In genomic region chr16:18948941-18949340, GRCm38 (mm10) we compare ENCODE assay signal across 34 mouse cellular contexts.
"Had no signal": no experiment of that assay in that cellular context is flagged by ENCODE, and none has a peak within 500 bp of the region (broad histone marks: within the 10 kb centered on the region; RNA-seq: fewer than 3 reads in every experiment).

No protein-coding gene starts in this region.

- H3K27ac ChIP-seq: heart, adult 2 months; heart, embryonic 13.5 days; heart, embryonic 15.5 days; hindbrain, embryonic 10.5 days; hindbrain, embryonic 12.5 days; hindbrain, embryonic 13.5 days; hindbrain, embryonic 14.5 days; hindbrain, embryonic 15.5 days; hindbrain, postnatal 0 days; intestine, embryonic 15.5 days; kidney, embryonic 15.5 days; kidney, postnatal 0 days; layer of hippocampus, adult 2 months had no signal

- H3K4me1 ChIP-seq: heart, embryonic 12.5 days; heart, embryonic 13.5 days; heart, embryonic 15.5 days; hindbrain, embryonic 10.5 days; hindbrain, embryonic 12.5 days; hindbrain, embryonic 13.5 days; hindbrain, embryonic 15.5 days; intestine, embryonic 15.5 days; kidney, embryonic 15.5 days had no signal

- H3K4me3 ChIP-seq: heart, adult 2 months; heart, embryonic 12.5 days; heart, embryonic 13.5 days; heart, embryonic 15.5 days; hindbrain, embryonic 10.5 days; hindbrain, embryonic 12.5 days; hindbrain, embryonic 13.5 days; hindbrain, embryonic 15.5 days; intestine, embryonic 15.5 days; kidney, embryonic 15.5 days; layer of hippocampus, adult 2 months had no signal

- H3K4me2 ChIP-seq: heart, embryonic 11.5 days; heart, embryonic 12.5 days; heart, embryonic 13.5 days; heart, embryonic 15.5 days; hindbrain, embryonic 12.5 days; hindbrain, embryonic 13.5 days; hindbrain, embryonic 14.5 days; hindbrain, embryonic 15.5 days; intestine, embryonic 15.5 days; kidney, embryonic 15.5 days had no signal

- H3K9ac ChIP-seq: heart, embryonic 12.5 days; heart, embryonic 13.5 days; heart, embryonic 15.5 days; hindbrain, embryonic 12.5 days; hindbrain, embryonic 13.5 days; hindbrain, embryonic 14.5 days; hindbrain, embryonic 15.5 days; intestine, embryonic 15.5 days; kidney, embryonic 15.5 days had no signal

- H3K27me3 ChIP-seq: heart, embryonic 12.5 days; heart, embryonic 13.5 days; heart, embryonic 15.5 days; hindbrain, embryonic 12.5 days; hindbrain, embryonic 13.5 days; hindbrain, embryonic 15.5 days; intestine, embryonic 15.5 days; kidney, embryonic 15.5 days had no signal

- DNase-seq: heart, adult 2 months; heart, postnatal 10 days; heart, postnatal 14 days; heart, postnatal 4 days; kidney, adult 11 months; kidney, adult 18-20 months; kidney, adult 2 months; kidney, adult 8-10 months; kidney, adult 9 months; kidney, postnatal 10 days; kidney, postnatal 14 days; kidney, postnatal 25 days; kidney, postnatal 36 days; kidney, postnatal 4 days; layer of hippocampus, adult 9-11 months; layer of hippocampus, postnatal 36 days had no signal

- H3K9me3 ChIP-seq: heart, embryonic 12.5 days; heart, embryonic 13.5 days; heart, embryonic 15.5 days; hindbrain, embryonic 10.5 days; hindbrain, embryonic 12.5 days; hindbrain, embryonic 13.5 days; hindbrain, embryonic 15.5 days; intestine, embryonic 15.5 days; kidney, embryonic 15.5 days had no signal

- ATAC-seq: hindbrain, embryonic 16.5 days; hindbrain, postnatal 0 days; inflammation-experienced regulatory T-cells, adult 6 months; intestine, embryonic 15.5 days; intestine, embryonic 16.5 days; intestine, postnatal 0 days had no signal
